Mouse (Mus musculus) mouse trophoblast stem cell (cell line): ENCODE results near the gene Mlh1.

Source experiments
- in situ Hi-C, 2 experiments: fragments of 300-500 bp; cut with MseI, MboI; formaldehyde crosslinking; loops; 2 replicates in 1 of 2; 3 replicates in 1 of 2; pipeline ENCODE4 v1.15.1; 2025

Mlh1 gene

GRCm38 (mm10) chr9:111271434-111272160 is at the start of gene Mlh1, which contains the start of gene Epm2aip1:
Gene Mlh1, minus strand, starts transcription at chr9:111271791.
Gene Epm2aip1, plus strand, starts transcription at chr9:111271929.
- in situ Hi-C loops = no loop called here

GRCm38 (mm10) chr9:111320912-111321311 is 49.3 kb upstream of the Mlh1 start:
- in situ Hi-C loops = no loop called here

DNA sequence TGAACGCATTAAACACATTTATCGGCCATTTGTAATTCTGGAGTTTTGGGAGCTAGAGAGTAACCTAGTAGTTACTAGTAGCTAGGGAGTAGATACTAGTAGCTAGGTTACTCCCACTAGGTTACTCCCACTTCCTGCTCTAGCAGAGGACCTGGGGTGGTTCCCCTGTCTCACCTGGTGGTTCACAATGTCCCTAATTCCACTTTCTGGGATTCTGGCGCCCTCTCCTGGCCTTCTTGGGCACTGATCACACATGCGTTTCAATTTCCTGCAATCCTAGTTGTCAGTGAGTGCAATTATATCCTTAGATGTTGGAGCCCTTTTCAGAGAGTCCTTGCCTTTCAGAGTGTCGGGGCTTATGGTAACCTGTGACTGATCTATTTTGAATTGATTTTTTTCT is 42.6 kb upstream of the Mlh1 start:
- in situ Hi-C loops = no loop called here

GRCm38 (mm10) chr9:111313793-111314192 is 42.2 kb upstream of the Mlh1 start:
- in situ Hi-C loops = no loop called here

- in situ Hi-C loops = no loop called here
These were observed 41.7 kb upstream of the Mlh1 start for GRCm38 (mm10) chr9:111313299-111313698.

DNA sequence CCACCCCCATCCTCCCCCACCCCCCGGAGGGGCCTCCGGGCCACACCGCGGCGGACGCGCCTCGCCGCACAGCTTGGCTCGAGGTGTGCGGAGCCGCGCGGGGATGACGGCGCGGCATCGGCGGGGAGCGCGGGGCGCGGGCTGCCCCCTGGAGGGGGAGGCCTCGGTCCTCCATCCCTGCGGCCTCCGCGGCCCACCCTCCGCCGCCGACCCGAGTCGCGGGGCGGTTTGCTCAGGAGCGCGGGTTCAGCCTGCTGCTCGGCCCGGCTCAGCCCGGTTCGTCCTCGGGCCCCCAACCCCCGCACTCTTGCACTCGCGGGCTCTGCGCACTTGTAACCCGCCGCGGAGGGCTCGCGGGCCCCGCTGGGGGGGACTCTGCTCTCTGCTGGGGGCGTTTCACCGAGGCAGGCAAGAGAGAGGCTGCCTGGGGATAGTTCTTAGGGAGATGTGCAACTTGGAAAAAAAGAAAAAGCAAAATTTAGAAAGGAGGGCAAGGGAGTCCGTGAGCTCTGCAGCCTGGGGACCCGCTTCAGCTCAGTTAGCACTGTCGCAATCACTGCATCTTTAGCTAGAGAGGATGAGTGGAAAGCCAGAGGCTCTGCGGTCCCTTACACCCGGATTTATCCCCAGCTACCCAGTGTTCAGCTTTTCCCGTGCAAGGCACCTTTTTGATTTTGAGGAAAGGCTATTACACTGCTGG is 41.0 kb upstream of the Mlh1 start:
- in situ Hi-C loops = no loop called here

DNA sequence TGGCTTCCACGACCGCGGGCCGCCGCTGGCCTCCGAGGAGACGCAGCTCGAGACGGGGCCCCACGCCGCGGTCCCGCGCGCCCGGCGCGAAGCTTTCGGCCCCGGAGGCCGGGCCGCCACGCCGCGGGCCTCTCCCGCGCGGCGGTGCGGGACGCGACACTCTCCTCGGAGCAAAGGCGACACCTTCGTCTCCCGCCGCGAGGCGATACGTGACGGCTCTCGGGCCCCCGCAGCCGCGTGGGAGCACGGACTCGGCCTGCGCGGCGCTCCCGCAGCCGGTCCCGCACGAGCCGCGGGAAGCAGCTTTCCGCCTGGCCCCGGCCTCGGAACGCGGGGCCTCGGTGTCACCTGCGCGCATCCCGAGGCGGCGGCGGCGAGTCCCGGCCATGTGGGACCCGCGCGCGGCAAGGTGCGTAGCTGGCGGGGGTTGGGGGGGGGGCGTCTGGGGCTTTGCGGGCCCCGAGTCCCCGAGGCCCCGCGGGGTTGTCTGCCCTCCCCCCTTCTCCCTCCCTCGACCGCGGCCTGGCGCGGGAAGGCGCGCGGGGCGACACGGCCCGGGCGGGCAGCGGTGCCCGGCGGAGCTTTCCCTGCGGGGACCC is 40.4 kb upstream of the Mlh1 start:
- in situ Hi-C loops = no loop called here

DNA sequence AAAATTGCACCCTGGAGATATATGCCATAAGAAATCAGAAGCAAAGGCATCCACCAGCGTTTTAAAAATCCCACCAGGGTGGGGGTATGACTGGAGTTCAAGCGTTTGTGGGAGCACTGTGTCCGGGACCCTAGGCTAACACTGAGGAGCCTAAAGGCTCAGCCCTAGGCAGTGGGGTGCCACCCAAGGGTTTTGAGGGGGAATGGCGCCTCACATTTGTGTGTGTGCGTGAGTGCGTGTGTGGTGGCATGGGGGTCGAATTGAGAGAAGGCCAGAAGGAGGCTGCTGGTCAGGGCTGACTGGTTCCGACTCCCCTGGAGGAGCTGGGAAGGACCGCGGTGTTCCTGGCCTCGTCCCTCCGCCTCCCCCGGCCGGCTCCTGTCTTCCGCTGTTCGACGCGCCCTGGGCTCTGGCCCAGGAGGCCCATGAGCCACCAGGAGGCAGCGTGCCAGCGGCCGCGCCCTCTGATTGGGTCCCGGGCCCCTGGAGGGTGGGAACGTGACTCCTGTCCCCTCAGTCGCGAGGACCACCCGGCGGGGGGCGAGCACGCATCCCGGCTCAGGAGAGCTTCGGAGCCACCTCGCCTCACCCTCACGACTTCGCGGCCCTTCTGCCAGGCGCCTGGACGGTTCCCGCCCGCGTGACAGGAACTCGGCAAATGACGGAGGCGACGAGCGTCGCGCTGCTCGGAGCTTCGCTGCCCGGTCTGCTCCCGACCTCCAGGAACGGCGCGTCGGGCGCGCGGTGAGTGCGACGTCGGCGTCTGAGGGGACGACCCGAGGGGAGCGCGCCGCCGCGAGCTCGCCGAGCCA is 39.6 kb upstream of the Mlh1 start, which contains the start of gene Trank1:
Trank1 (plus strand) TSS at position 709 of the 812 bp plus-strand sequence.
- in situ Hi-C loops = no loop called here

GRCm38 (mm10) chr9:111306142-111306541 is 34.6 kb upstream of the Mlh1 start:
- in situ Hi-C loops = no loop called here

GRCm38 (mm10) chr9:111304036-111304435 is 32.4 kb upstream of the Mlh1 start:
- in situ Hi-C loops = no loop called here

- in situ Hi-C loops = no loop called here
These were observed 30.7 kb upstream of the Mlh1 start for GRCm38 (mm10) chr9:111302196-111302831.

DNA sequence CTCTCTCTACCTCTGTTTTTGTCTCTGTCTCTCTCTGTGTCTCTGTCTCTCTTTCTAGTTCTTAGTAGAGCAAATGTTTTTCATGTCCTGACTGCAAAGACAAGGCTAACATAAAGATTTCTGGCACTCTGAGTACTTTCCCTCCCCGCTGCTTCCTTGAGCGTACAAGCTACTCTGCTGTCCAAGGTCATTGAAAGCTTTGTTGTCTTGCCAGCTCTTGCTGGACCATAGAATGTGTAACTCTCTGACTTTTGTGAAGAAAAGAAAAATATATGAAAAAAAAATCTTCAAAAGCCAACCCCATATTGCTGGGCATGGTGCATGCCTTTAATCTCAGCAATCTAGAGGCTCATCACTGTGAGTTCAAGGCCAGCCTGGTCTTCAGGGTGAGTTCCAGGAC is 27.0 kb upstream of the Mlh1 start:
- in situ Hi-C loops = no loop called here

DNA sequence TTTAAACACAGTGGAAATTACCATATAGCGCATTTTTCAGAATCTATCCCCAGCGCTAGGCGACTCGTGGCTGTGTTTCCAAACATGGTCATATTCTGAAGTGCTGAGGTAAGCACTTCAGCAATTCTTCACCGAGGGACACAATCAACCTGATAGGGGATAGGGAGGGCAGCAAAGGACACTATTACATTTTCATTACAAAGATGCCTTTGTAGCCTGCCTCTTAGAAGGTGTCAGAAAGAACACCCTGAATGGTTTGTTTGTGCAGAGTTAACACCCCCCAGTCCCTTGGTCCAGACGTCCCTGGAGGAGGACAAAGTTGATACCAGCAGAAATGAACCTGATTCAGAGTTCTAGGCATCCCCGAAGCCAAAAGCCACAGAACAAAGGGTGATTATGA is 24.8 kb upstream of the Mlh1 start:
- in situ Hi-C loops = no loop called here

DNA sequence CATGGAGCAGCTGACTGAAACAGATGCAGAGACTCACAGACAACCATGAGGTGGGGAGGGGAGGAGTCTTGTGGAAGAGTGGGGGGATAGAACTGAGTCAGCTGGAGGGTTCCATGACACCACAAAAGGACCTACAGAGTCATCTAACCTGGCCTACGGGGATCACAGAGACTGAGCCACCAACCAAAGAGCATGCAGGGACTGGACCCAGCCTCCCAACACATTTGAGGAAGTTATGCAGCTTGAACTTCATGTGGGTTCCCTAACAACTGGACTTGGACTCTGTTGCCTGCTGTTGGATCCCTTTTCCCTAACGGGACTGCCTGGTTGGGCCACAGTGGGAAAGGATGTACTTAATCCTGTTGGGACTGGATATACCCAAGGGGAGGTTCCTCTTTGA is 23.7 kb upstream of the Mlh1 start:
- in situ Hi-C loops = no loop called here

- in situ Hi-C loops = no loop called here
These were observed 23.3 kb upstream of the Mlh1 start for GRCm38 (mm10) chr9:111294911-111295310.

- in situ Hi-C loops = no loop called here
These were observed 21.6 kb upstream of the Mlh1 start for GRCm38 (mm10) chr9:111293234-111293633.

DNA sequence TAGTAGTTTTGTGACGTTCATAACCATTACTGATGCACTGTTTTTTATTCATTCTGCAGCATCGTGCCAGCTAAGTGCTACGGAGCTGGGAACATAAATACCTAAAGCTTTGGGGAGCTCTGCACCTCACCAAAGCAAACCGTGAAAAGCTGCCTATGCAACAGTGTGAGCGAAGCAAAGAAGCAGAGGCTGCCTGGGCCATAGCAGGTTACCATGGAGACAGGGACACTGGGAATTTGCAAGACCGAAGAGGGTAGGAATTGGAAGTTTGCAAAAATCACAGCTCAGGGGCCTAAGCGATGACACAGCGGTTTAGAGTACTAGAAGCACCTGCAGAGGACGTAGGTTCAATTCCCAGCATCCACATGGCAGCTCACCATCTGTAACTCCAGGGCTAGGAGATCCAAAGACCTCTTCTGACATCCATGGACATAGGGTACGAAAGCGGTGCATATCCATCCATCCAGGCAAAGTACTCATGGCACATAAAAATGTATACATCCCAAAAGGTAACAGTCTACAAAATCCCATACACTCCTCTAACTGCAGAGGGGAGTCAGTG is 19.0 kb upstream of the Mlh1 start:
- in situ Hi-C loops = no loop called here

GRCm38 (mm10) chr9:111289832-111290339 is 18.3 kb upstream of the Mlh1 start:
- in situ Hi-C loops = no loop called here

- in situ Hi-C loops = no loop called here
These were observed 17.8 kb upstream of the Mlh1 start for GRCm38 (mm10) chr9:111289294-111289831.

GRCm38 (mm10) chr9:111287956-111288355 is 16.4 kb upstream of the Mlh1 start:
- in situ Hi-C loops = no loop called here

DNA sequence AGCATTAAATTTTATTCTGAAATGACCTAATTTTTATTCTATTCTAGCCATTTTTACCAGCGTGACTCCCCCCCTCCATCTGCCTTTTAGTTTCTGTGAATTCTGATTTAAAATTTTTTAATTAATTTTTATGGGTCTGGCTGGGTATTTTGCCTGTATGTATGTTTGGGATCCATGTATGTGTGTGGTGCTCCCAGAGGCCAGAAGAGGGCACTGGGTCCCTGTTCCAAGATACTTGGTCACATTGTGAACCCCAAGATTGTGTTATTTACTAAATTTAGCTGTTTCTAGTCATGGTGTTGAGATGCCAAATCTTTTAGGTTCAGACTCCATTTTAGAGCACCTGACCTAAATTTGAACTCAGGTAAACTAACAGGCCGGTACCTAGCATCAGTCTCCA is 14.9 kb upstream of the Mlh1 start:
- in situ Hi-C loops = no loop called here
